ENCODE assay signal across 17 mouse cellular contexts in genomic region chr16:87242027-87242426, GRCm38 (mm10).
DNase-seq lines count a peak whose midpoint lies in the region.
"Had no signal": no experiment of that assay in that cellular context is flagged by ENCODE, and none has a peak within 500 bp of the region (broad histone marks: within the 10 kb centered on the region; RNA-seq: fewer than 3 reads in every experiment).

No protein-coding gene starts in this region.

- intact Hi-C loops in heart, postnatal 10 days (cut with DNase I): no loop called here

- peak; percentile 72 for DNase-seq in heart, adult 11 months
- no peak for DNase-seq in heart, postnatal 10 days
- DNase-seq in NIH3T3 (ENCODE audit: low read depth): peak; percentile 28
- peak; percentile 54 for DNase-seq in skeletal muscle tissue, adult 2 months (ENCODE audit: low read depth, low spot score)
- no peak for DNase-seq in urinary bladder, postnatal 25 days (ENCODE audit: low spot score)
- DNase-seq in gastrocnemius, adult 18-20 months (ENCODE audit: low spot score): no peak
- DNase-seq: adrenal gland, adult 2 months; adrenal gland, adult 8-10 months; adrenal gland, postnatal 10 days; adrenal gland, postnatal 14 days; adrenal gland, postnatal 25 days; adrenal gland, postnatal 36 days; B cell, adult 2 months; cerebellum, adult 11 months; cerebellum, adult 11-12 months; cerebellum, adult 18-20 months; cerebellum, adult 2 months had no signal

Comparison
In these comparisons a context has a peak if more than half of its experiments do, and no peak if none do; other contexts are left out.
1. DNase-seq: peak in heart, adult 11 months (single experiment), NIH3T3 (single experiment) and skeletal muscle tissue, adult 2 months (single experiment); none in heart, postnatal 10 days (0 of 2), urinary bladder, postnatal 25 days (single experiment) and gastrocnemius, adult 18-20 months (single experiment).